9 mouse cellular contexts compared by ENCODE assay signal in genomic region chr3:88551586-88551985, GRCm38 (mm10). TPM values are rescaled to one million over a fixed set of nuclear protein-coding genes. Genes with fewer than 3 reads are reported as not detected.
DNase-seq lines count a peak whose midpoint lies in the region; ATAC-seq and TF ChIP-seq lines count a peak whose summit lies in the region.
"Had no signal": no experiment of that assay in that cellular context is flagged by ENCODE, and none has a peak within 500 bp of the region (broad histone marks: within the 10 kb centered on the region; RNA-seq: fewer than 3 reads in every experiment).

No protein-coding gene starts in this region.

- ATAC-seq in hindbrain, embryonic 15.5 days (ENCODE audit: low FRiP score, low read depth), result no peak
- ATAC-seq in liver, embryonic 16.5 days (ENCODE audit: low read depth), result no peak
- ATAC-seq: inflammation-experienced regulatory T-cells, adult 6 months had no signal

- TF ChIP-seq EP300 in ES-Bruce4 (IDR thresholded peaks at IDR 0.05; ENCODE audit: insufficient read depth, low read depth, low read length), result no peak

- 87% methylated on average over 4 of the region's 4 CpGs for WGBS in hindbrain, embryonic 15.5 days
- WGBS in liver, embryonic 16.5 days (ENCODE audit: insufficient replicate concordance), result 58% methylated on average over 4 of the region's 4 CpGs

- TF ChIP-seq POLR2A in ES-Bruce4 (IDR thresholded peaks at IDR 0.05; ENCODE audit: insufficient read depth, low read length), result no peak

- intact Hi-C loops in gastrocnemius, adult 2 months (cut with DNase I), result no loop called here
- intact Hi-C loops in gastrocnemius, postnatal 14 days (cut with DNase I; ENCODE audit: low total_unique reads), result no loop called here

- H3K9me3 ChIP-seq in ES-Bruce4 (replicated peaks; ENCODE audit: control insufficient read depth, insufficient read depth, low read length, poor library complexity, severe bottlenecking), result no peaks in the 10 kb centered on the region
- no peaks in the 10 kb centered on the region for H3K9me3 ChIP-seq in hindbrain, embryonic 15.5 days
- no peaks in the 10 kb centered on the region for H3K9me3 ChIP-seq in liver, embryonic 16.5 days (replicated peaks; ENCODE audit: control insufficient read depth, low read length)

- H3K4me3 ChIP-seq in gastrocnemius, adult 2 months, result peak overlapping the region; percentile 92
- H3K4me3 ChIP-seq in ES-Bruce4 (ENCODE audit: low read depth, low read length), result peak overlapping the region; percentile 34
- H3K4me3 ChIP-seq in hindbrain, embryonic 15.5 days, result peak overlapping the region; percentile 91; the same call in 1 of the 2 replicates
- peak overlapping the region; percentile 95 for H3K4me3 ChIP-seq in liver, embryonic 16.5 days (ENCODE audit: low read depth, low read length)

- no peak for DNase-seq in gastrocnemius, adult 2 months
- DNase-seq in gastrocnemius, postnatal 14 days, result no peak
- DNase-seq in urinary bladder, postnatal 14 days (ENCODE audit: low spot score), result no peak
- DNase-seq in cerebellum, adult 11 months, result no peak
- DNase-seq in gastrocnemius, adult 8-10 months (ENCODE audit: low spot score in 2 of 2), result no peak

- peak overlapping the region; percentile 99 for H3K27ac ChIP-seq in gastrocnemius, adult 2 months
- no peak overlapping the region for H3K27ac ChIP-seq in ES-Bruce4 (ENCODE audit: insufficient read depth, low read length)
- H3K27ac ChIP-seq in hindbrain, embryonic 15.5 days (replicated peaks), result no peak overlapping the region
- no peak overlapping the region for H3K27ac ChIP-seq in liver, embryonic 16.5 days (ENCODE audit: low read length)

- peaks cover 4% of the 10 kb centered on the region for H3K4me1 ChIP-seq in ES-Bruce4 (ENCODE audit: control insufficient read depth, insufficient read depth, low read length)
- H3K4me1 ChIP-seq in hindbrain, embryonic 15.5 days (replicated peaks), result peaks cover 29% of the 10 kb centered on the region
- peaks cover 37% of the 10 kb centered on the region for H3K4me1 ChIP-seq in liver, embryonic 16.5 days (ENCODE audit: control insufficient read depth, low read depth, low read length)

- H3K4me2 ChIP-seq in hindbrain, embryonic 15.5 days, result peak overlapping the region; percentile 80
- peak overlapping the region; percentile 99 for H3K4me2 ChIP-seq in liver, embryonic 16.5 days (ENCODE audit: low read depth, low read length)

- H3K27me3 ChIP-seq in ES-Bruce4 (ENCODE audit: control insufficient read depth, insufficient read depth, low read length, poor library complexity, severe bottlenecking), result no peaks in the 10 kb centered on the region
- no peaks in the 10 kb centered on the region for H3K27me3 ChIP-seq in hindbrain, embryonic 15.5 days
- H3K27me3 ChIP-seq in liver, embryonic 16.5 days (ENCODE audit: control insufficient read depth, insufficient read depth, low read depth, low read length), result no peaks in the 10 kb centered on the region

- no peak for TF ChIP-seq CTCF in gastrocnemius, adult 2 months (IDR thresholded peaks at IDR 0.05)
- TF ChIP-seq CTCF in ES-Bruce4 (IDR thresholded peaks at IDR 0.05; ENCODE audit: low read depth, low read length), result no peak

- H3K36me3 ChIP-seq in ES-Bruce4 (ENCODE audit: control insufficient read depth, insufficient read depth, low read length, poor library complexity, severe bottlenecking), result peaks cover 9% of the 10 kb centered on the region
- peaks cover 10% of the 10 kb centered on the region for H3K36me3 ChIP-seq in hindbrain, embryonic 15.5 days
- H3K36me3 ChIP-seq in liver, embryonic 16.5 days (ENCODE audit: control insufficient read depth, insufficient read depth), result peaks cover 4% of the 10 kb centered on the region

- H3K9ac ChIP-seq in ES-Bruce4 (ENCODE audit: low read depth, poor library complexity, severe bottlenecking), result peak overlapping the region; percentile 60
- no peak overlapping the region for H3K9ac ChIP-seq in hindbrain, embryonic 15.5 days
- H3K9ac ChIP-seq in liver, embryonic 16.5 days (ENCODE audit: low read depth, low read length), result no peak overlapping the region; the same call in 1 of the 2 replicates

RNA-seq across cellular contexts. Expression of gene Lamtor2, which starts 1.3 kb away (rescaled TPM):
- 100 to 1,000 TPM in 1 of 2 experiments, 10 to 100 TPM in 1; 70.9 to 104 TPM for total RNA-seq in gastrocnemius, adult 2 months (2021)
- 10 to 100 TPM; 78.3 to 80.4 TPM for total RNA-seq in gastrocnemius, postnatal 14 days (2021)
- polyA plus RNA-seq in ES-Bruce4 (2011; ENCODE audit: insufficient read depth, insufficient read length, low read depth, missing spikeins), result 138 and 151 TPM in 2 replicates
- 201 and 205 TPM in 2 replicates for polyA plus RNA-seq in hindbrain, embryonic 15.5 days (2015; fragmentation: Nextera tagmentation; extraction: Ambion mirVana)
- 98.6 and 107 TPM in 2 replicates for polyA plus RNA-seq in liver, embryonic 16.5 days (2015; fragmentation: Nextera tagmentation; extraction: Ambion mirVana)
- 10 to 100 TPM; 83.0 to 95.4 (median 86.1) TPM for total RNA-seq in gastrocnemius, adult 8-10 months (2022)

RNA-seq across cellular contexts. Expression of gene Ubqln4, which starts 2.0 kb away (rescaled TPM):
- total RNA-seq in gastrocnemius, adult 2 months (2021), result 10 to 100 TPM; 78.2 to 90.2 TPM
- total RNA-seq in gastrocnemius, postnatal 14 days (2021), result 10 to 100 TPM; 42.0 to 45.5 TPM
- polyA plus RNA-seq in ES-Bruce4 (2011; ENCODE audit: insufficient read depth, insufficient read length, low read depth, missing spikeins), result 118 and 133 TPM in 2 replicates
- 43.6 and 47.7 TPM in 2 replicates for polyA plus RNA-seq in hindbrain, embryonic 15.5 days (2015; fragmentation: Nextera tagmentation; extraction: Ambion mirVana)
- 14.8 and 16.4 TPM in 2 replicates for polyA plus RNA-seq in liver, embryonic 16.5 days (2015; fragmentation: Nextera tagmentation; extraction: Ambion mirVana)
- 100 to 1,000 TPM in 1 of 4 experiments, 10 to 100 TPM in 3; 91.9 to 112 (median 94.6) TPM for total RNA-seq in gastrocnemius, adult 8-10 months (2022)

RNA-seq across cellular contexts. Expression of gene Rab25, which starts 3.5 kb away (rescaled TPM):
- not detected for total RNA-seq in gastrocnemius, adult 2 months (2021)
- not detected for total RNA-seq in gastrocnemius, postnatal 14 days (2021)
- polyA plus RNA-seq in ES-Bruce4 (2011; ENCODE audit: insufficient read depth, insufficient read length, low read depth, missing spikeins), result 33.2 and 35.1 TPM in 2 replicates
- polyA plus RNA-seq in hindbrain, embryonic 15.5 days (2015; fragmentation: Nextera tagmentation; extraction: Ambion mirVana), result 0.23 TPM in 1 of 2 replicates, not detected in the other
- 0.32 and 1.1 TPM in 2 replicates for polyA plus RNA-seq in liver, embryonic 16.5 days (2015; fragmentation: Nextera tagmentation; extraction: Ambion mirVana)
- total RNA-seq in gastrocnemius, adult 8-10 months (2022), result not detected
- polyA plus RNA-seq: inflammation-experienced regulatory T-cells, adult 6 months had no signal

RNA-seq across cellular contexts. Expression of gene Mex3a, which starts 19.4 kb away (rescaled TPM):
- total RNA-seq in gastrocnemius, adult 2 months (2021), result under 1 TPM; 0.15 to 0.20 TPM
- total RNA-seq in gastrocnemius, postnatal 14 days (2021), result 1 to 10 TPM in 1 of 2 experiments, under 1 TPM in 1; 0.64 to 1.6 TPM
- polyA plus RNA-seq in ES-Bruce4 (2011; ENCODE audit: insufficient read depth, insufficient read length, low read depth, missing spikeins), result 42.3 and 43.4 TPM in 2 replicates
- polyA plus RNA-seq in hindbrain, embryonic 15.5 days (2015; fragmentation: Nextera tagmentation; extraction: Ambion mirVana), result 26.4 and 28.6 TPM in 2 replicates
- polyA plus RNA-seq in liver, embryonic 16.5 days (2015; fragmentation: Nextera tagmentation; extraction: Ambion mirVana), result 0.44 and 0.53 TPM in 2 replicates
- total RNA-seq in gastrocnemius, adult 8-10 months (2022), result under 1 TPM; 0.07 to 0.31 (median 0.15) TPM

RNA-seq across cellular contexts. Expression of gene Ssr2, which starts 24.1 kb away (rescaled TPM):
- total RNA-seq in gastrocnemius, adult 2 months (2021), result 10 to 100 TPM; 41.1 to 54.8 TPM
- 10 to 100 TPM; 80.7 to 98.2 TPM for total RNA-seq in gastrocnemius, postnatal 14 days (2021)
- 348 and 382 TPM in 2 replicates for polyA plus RNA-seq in ES-Bruce4 (2011; ENCODE audit: insufficient read depth, insufficient read length, low read depth, missing spikeins)
- polyA plus RNA-seq in hindbrain, embryonic 15.5 days (2015; fragmentation: Nextera tagmentation; extraction: Ambion mirVana), result 146 and 149 TPM in 2 replicates
- 171 and 190 TPM in 2 replicates for polyA plus RNA-seq in liver, embryonic 16.5 days (2015; fragmentation: Nextera tagmentation; extraction: Ambion mirVana)
- total RNA-seq in gastrocnemius, adult 8-10 months (2022), result 10 to 100 TPM; 41.5 to 44.9 (median 43.1) TPM

Comparison
In these comparisons a context has a peak if more than half of its experiments do, and no peak if none do; other contexts are left out.
1. H3K4me3 ChIP-seq: peak in every context shown above with its lines; median percentile 95 in liver, embryonic 16.5 days; 92 in gastrocnemius, adult 2 months; 91 in hindbrain, embryonic 15.5 days; 34 in ES-Bruce4.